Mouse (Mus musculus) mouse trophoblast stem cell (cell line): ENCODE measurements around the gene Ksr1.
"Not testable (repeated sequence)": the region's sequence is repeated elsewhere in the genome, so short reads cannot be mapped to it uniquely, and the experiment has no call there.

Experiments used
- in situ Hi-C, 2 experiments: fragments of 300-500 bp; cut with MseI, MboI; formaldehyde crosslinking; loops; 2 replicates in 1 of 2; 3 replicates in 1 of 2; pipeline ENCODE4 v1.15.1; 2025

The Ksr1 gene

DNA sequence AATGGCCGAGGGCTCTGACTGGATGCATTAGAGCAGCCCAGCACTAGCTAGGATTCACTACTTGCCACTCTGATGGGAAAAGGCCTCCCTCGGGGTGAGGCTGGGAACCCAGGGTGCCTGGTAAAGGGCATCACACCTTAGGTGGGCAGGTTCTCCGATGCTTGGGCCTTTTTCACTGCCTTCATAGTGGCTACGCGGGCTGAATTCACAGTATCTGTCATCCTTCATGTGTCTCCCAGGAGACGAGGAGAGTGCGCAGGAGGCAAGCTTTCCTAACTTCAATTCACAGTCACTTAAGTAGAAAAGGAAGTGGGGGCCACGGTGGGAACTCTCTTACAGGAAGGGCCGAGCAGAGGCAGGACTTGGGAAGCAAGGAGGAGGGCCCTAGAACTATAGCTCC is 132.4 kb downstream of the Ksr1 start:
- in situ Hi-C loops: no loop called here

DNA sequence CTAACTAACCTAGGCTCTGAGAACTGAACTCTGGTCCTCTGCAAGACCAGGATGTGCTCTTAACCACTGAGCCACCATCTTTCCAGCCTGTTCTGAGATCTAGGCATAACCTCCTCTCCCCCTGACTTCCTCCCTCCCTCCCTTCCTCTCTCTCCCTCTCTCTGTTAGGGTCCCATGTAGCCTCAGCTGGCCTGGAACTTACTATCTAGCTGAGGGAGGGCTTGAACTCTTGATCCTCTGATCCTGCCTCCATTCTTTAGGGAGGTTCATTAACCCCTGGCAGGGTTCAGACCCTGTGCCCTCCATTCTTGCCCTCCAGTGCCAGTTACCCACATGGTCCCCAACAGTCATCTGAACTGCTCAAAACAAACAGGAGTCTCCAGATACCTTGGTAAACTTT is 133.2 kb downstream of the Ksr1 start:
- in situ Hi-C loops: no loop called here

DNA sequence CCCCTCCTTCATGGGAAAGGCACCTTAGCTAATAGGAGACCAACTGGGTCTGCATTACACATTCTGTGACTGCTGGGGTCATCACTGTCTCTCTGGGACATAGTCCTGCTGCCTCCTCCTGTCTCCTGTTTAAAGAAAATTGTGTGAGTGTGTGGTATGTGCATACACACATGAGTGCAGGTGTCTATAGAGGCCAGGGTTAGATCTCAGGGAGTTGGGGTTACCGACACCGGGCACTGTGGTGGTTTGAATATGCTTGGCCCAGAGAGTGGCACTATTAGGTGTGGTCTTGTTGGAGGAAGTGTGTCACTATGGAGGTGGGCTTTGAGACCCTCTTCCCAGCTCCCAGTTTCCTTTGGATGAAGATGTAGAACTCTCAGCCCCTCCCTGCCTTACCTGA is 133.7 kb downstream of the Ksr1 start:
- in situ Hi-C loops: no loop called here

DNA sequence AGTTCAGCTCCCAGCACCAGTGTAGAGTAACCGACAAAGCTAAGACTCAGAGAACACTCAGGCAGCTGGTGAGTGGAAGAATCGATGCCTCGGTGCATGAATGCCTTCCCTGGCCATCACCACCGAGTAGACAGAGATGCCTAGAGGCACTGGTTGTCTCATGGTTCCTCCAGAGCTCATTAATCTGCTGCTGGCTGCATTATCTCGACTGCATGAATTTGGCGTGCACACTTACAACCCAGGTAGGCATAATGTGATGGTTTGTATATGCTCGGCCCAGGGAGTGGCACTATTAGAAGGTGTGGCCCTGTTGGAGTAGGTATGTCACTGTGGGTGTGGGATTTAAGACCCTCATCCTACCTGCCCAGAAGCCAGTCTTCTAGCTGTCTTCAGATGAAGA is 137.3 kb downstream of the Ksr1 start:
- in situ Hi-C loops: loop anchor here in 1 of 2 experiments (5.0 kb wide), 1 partner anchor 42 kb away; no protein-coding TSS in a partner anchor

DNA sequence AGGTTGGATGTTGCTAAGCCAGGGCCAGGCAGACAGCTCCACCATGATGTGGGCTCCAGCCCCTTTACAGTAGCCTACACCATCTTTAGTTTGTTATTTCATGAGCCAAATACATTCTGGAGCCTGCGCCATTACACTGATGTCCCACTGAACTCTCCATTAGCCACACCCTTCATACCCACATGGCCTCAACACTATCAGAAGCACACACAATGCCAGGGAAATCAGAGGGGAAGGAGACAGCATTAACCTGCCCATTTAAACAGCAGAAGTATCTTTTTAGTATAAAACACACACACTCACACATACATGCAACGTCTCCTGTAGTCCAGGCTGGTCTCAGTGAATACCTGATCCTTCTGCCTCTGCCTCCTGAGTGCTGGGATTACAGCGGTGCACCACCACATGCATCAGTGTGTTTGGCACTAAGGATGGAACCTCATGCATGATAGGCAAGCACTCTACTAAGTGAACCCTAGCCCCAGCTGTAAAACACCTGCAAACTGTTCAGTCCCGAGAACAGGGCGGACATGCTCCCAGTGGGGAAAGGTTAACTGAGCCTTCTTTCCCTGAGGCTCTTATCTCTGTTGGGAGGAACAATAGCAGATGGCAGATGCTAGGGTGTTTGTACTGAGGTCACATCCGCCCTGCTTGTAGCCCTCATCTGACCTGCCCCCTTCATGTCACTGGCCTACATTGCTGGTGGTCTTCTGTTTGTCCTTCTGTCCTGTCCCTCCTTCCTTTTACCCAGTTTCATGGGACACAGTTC is 138.0 kb downstream of the Ksr1 start:
- in situ Hi-C loops: loop anchor here in 1 of 2 experiments (5.0 kb wide), 1 partner anchor 41 kb away; no protein-coding TSS in a partner anchor

DNA sequence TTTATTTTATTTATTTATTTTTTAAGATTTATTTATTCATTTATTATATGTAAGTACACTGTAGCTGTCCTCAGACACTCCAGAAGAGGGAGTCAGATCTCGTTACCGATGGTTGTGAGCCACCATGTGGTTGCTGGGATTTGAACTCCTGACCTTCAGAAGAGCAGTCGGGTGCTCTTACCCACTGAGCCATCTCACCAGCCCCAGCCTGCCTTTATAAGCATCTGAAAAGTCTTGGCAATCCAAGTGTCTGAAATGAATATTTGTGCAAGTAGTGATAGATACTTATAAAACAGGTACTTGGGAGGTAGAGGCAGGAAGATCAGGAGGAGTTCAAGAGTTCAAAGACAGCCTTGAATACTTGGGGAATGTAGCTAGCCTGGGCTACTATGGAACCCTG is 138.9 kb downstream of the Ksr1 start:
- in situ Hi-C loops: loop anchor here in 1 of 2 experiments (5.0 kb wide), 1 partner anchor 40 kb away; no protein-coding TSS in a partner anchor

DNA sequence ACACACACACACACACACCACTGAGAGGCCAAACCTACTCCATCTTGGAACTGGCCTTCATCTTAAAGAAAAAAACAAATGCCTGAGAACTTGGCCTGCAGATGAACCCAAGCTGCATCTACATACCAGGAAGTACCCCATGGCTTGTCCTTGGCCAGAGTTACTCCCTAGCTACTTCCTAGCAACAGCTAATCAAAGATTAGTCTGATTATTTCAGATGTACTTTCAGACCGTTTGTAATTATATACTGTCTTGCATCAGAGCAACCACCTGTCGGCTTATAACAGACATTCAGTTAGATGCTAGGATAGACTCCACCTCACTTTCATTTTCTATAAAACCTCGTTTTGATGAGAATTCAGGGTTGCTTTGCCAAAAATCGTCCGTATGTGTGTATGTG is 139.8 kb downstream of the Ksr1 start:
- in situ Hi-C loops: loop anchor here in 1 of 2 experiments (5.0 kb wide), 1 partner anchor 39 kb away; no protein-coding TSS in a partner anchor

DNA sequence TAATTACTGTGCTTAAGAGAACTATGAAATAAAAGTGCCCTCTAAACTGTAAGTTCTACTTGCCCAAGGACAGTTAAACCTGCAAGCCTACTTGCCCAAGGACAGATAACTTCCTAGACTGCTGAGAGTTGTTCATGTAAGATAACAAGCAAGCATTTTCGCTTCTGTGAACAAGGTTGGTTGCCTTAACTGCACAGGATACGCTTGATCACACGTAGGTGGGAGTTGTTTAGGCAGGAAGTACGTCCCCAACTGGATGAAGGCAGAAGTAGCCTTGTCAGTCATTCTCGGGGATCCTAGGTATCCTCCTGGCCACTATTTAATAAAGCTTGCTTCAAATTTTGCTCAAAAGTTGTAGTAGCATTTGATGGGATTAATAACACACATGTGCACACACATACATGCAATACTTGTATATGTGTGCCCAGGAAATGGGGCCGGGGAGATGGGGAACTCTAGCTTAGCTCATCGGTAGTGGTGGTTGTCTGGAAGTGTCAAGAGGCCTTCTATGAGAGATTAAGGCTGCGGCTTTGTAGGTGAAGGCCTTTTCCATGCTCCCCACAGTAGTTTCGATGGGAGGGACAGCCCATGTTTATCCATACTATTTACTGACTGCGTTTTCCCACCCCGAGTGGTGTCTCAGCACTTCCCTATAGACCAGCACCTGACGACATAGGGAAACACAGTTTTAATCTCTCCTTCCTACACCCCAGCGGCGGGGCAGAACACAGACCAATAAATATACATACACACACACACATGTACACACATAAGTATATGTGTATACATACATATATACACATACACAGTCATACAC is 140.4 kb downstream of the Ksr1 start:
- in situ Hi-C loops: loop anchor here in 1 of 2 experiments (5.0 kb wide), 1 partner anchor 38 kb away; no protein-coding TSS in a partner anchor

DNA sequence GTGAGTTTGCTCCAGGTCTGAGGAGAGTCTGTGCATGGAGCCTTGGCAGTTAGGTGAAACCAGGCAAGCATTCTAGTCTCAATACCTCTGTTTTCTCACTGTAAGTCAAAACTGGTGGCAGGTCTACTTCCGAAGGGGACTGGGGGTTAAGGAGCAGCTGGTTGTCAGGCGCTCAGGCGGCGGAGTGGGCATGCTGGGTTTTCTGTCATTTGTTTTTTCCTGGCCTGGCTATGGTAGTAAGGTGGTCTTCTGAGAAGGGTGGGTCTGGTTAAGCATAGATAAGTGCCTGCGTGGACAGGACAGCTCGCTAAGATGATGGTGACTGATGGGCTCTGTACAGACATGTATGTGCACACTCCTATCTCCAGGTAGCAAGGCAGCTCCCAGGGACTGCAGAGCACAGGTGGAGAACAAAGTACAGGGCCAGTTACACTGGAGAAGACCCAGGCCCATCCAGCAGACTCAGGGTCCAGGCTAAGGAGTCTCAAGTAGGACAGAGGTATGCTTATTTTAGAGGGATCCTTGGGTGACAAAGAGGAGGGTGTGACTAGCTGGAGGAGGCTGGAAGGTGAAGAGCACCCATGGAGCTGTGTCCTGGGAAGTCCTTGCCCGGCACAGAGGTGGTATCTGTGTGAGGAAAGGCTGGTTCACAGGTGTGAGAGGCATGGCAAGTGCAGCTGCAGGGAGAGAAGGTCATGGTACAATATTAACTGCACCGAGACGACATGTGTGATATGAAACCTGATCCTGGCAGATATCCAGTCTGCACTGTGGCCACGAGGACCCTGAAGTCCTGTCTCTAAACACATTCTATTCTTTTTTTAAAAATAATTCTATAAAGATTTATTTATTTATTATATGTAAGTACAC is 142.2 kb downstream of the Ksr1 start:
- in situ Hi-C loops: no loop called here

DNA sequence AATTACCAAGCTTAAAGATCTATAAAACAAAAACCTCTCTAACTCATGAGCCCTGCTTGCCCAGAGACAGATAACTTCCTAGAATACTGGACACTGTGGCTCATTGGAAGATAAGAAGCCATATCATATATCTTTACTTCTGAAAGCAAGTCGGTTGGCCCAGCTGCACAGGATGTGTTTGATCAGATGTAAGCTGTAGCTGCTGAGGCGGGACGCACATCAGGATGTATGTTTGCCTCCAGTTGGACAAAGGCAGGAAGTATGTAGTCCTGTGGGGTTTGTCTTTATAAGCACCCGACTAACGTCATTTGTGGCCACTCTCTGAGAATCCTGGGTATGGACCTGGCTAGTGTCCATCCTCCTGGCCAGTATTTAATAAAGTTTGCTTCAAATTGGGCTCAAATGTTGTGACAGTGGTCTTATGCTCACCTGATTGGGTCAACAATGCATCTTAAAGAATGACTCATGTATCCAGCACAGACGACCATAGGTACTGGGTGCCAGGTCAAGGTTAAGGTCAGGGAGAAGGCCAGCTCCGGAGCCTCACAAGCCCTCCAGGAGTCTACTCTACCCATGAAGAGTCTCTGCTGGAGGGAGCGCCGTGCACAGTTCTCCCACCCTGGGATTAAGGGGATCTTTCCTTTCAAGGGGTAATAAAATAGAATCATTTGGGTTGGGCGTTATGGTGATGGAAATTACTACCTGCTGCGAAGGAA is 143.0 kb downstream of the Ksr1 start:
- in situ Hi-C loops: no loop called here

DNA sequence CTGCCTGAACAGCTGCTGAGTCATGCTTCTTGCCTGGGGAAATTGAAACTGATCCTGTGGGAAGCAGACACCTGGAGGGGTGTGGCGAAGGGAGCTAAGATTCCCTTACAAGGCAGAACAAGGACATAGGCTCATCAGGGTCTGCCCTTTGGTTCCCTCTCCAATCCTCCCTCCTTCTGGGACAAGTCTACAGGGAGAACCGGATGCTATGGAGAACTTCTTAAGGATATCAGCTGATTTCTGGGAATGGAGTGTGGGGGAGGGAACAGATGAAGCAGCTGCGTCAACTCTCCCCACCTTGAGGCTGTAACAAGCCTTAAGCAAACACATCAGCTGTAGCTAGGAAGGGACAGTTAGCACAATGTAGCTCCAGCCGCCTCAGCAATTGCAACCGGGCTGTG is 143.7 kb downstream of the Ksr1 start:
- in situ Hi-C loops: no loop called here

DNA sequence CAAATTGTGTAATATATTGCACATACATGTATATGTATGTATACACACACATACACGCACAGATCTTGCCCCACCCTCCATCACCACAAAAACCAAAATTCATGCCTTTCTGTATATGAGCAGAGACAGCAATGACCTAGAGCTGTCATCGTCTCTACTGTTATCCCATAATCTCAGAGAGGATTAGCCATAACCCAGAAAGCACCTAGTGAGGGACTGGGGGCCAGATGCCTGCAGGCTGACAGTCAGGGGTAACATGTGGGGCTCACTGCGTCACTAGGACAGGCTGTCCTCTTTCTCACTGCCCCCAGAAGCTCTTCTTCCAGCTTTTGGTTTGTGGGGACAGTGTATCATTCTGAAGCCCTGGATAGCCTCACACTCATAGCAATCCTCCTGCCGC is 144.3 kb downstream of the Ksr1 start:
- in situ Hi-C loops: no loop called here

DNA sequence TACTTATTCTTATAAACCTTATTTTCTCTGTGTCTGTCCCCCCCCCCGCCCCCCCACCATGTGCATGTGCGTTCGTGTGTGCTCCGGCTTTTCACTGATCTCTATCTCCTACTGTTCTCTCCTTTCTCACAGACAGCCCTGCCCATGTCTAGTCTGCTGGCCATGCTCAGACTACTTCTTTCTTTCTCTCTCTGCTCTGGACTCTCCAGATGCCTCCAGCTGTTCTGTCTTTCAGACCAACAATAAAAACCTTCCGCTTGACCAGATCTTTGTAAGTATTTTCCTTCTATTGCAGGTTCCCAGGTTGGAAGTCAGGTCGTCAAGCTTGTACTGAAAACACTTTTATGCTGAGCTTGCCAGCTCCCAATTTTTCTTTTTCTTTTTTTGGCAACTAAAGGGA is 147.1 kb downstream of the Ksr1 start:
- in situ Hi-C loops: no loop called here

DNA sequence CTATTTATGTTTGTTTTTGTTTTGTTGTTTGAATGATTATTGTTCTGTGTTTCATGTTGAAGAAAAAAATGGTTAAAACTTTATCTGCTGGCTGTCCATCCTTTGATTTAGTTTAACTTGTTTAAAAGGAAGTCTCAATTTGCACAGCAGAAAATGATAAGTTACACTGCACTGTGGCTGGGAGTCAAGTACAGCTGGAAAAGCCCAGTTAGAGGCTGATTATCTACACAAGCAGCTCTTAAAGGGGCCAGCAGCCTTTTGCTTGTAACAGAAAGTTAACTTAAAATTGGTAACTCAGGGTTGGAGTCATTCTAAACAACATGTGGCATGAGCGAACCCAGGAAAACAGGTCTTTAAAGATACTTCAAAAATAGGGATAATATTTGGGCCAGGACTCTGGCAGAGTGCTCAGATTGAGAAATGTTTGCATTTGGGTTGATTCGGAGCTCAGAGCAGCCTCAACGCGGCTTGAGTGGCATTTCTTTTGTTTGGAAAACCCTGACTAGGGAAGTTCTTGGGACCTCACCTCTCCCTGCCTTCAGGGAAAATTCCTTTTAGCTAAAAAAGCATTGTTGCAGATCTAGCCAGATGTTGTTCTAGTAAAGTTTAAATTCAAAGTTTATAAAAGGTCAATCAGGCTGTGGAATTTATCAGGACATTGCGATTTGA is 155.2 kb downstream of the Ksr1 start:
- in situ Hi-C loops: not testable (repeated sequence)

DNA sequence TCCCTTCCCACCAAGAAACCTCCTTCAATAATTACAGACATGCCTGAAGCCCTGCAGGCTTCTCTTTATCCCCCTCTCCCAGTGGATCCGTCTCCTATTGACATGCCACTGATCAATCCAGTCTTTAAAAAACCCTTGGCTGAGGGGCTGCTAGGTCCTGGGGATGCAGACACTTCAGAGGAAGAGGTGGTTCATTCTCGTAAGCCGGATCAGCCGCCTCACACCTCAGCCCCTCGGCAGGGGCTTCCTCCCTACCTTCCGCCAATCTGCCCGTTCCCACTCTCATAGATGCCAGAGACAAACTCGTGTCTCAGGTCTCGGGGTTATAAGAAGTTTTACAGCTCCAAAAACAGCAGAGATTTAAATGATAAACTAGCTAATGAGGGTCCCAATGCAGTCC is 156.1 kb downstream of the Ksr1 start:
- in situ Hi-C loops: no loop called here

DNA sequence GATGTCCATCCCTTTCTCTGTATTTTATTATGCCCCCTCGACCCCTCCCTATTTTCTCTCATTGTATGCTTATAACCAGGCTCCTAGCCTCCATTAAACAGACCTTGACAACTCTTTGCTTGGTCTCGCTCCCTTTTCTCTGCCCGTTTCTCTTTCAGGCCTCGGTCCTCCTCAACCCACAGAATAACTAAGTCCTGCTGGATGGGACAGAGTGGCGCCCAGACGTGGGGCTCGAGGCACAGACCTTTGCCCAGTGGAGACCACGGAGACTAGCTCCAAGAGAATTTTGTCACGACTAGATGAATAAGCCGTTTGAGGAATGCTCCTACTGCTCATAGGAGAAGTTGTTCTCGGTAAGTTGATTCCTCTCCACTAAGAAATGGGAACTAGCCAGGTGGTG is 157.0 kb downstream of the Ksr1 start:
- in situ Hi-C loops: not testable (repeated sequence)

DNA sequence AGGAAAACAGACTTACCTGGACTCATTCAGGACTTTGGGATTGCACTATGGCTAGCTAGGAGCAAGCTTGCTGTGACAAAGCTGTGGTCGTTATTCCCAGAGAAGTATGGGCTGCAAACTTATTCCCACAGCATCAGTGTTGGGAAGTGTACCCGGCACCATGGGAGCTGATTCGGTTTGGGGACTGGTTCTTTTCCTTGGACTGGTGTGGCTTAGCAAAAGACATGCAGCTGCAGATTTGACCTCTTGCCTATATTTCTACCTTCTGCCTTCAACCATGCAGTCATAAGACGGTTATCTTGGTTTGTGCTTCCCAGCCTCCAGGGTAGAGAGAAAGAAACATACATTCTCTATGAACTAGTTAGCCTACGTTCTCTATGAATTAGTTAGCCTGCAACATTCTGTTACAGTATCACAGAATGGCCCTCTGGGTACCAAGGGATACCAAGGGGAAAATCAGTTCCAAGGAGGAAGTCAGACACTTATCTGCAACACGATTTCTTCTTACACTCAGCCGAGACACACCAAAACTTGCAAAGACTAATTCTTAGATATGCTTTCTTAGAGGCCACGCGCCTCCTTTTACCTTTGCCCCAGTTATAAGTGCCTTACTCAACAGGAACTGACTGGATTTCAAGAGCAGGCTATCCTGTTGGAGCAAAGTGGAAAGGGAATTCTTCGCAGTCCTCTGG is 159.8 kb downstream of the Ksr1 start:
- in situ Hi-C loops: no loop called here

DNA sequence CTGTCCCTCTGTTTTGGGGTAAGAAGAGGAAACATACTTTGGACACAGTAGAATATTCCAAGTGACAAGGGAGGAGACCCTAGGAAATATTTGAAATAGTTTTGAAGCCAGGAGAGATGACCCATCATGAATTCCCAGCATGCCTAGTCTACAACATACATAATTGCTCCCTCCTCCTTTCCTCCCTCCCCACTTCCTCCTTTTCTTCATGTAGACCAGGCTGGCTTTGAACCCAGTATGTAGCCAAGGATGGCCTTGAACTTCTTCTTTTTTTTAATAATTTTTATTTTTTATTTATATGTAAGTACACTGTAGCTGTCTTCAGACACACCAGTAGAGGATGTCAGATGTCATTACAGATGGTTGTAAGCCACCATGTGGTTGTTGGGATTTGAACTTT is 160.7 kb downstream of the Ksr1 start:
- in situ Hi-C loops: no loop called here

DNA sequence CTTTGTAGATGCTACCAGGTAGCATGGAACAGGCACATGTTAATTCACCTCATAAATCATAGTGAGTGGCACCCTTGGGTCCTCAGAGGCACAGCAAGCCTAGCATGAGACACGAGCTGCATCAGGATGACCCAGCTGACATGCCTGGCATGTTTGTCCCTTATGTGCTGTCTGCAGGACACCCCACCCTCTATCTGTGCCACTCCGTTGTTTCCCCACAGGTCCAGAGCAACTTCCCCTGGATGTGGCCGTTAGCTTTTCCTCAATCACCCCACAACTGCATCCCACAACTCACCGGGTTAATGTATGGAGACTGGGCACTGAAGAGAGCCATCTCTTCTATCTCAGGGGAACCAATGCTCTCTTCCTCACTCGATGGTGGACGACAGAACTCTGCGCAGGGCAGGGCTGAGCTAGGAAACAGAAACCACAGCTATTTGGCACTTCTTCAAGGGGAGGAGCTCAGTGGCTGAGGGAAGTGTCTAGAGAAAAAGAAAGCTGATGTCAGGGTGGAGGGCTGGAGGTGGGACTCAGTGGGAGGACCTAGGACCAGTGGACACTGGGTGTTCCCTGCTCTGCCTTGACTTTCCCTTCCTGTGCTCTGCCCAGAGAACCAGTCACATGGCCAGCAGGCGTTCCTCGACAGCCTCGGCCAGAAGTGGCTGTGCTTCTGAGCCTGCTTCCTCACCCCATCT is 161.6 kb downstream of the Ksr1 start, which contains the start of gene Lgals9:
Gene Lgals9 (minus strand): TSS at position 464 of the 695 bp plus-strand sequence.
- in situ Hi-C loops: no loop called here
